Mouse (Mus musculus) lung, postnatal 0 days (tissue): ENCODE data around the gene Lpp. TPM values are rescaled to one million over a fixed set of nuclear protein-coding genes. Genes with fewer than 3 reads are reported as not detected.

Source experiments
- ATAC-seq: fragments of 200-750 bp; cut with Nextera tagmentation; 2 replicates; pipeline ENCODE4 v1.8.0; 2017; ENCODE audit warnings: moderate library complexity
- DNase-seq: peaks from one replicate; pipeline ENCODE4 v3.0.0-alpha.2; 2016; ENCODE audit warnings: low spot score
- H3K27ac ChIP-seq: fragments of 300-500 bp; sonication (generic); 2 replicates; pipeline ENCODE4 v1.5.1; 2014; ENCODE audit warnings: antibody characterized with exemption, mild to moderate bottlenecking, low read length, mixed read lengths
- H3K27me3 ChIP-seq: fragments of 300-500 bp; sonication (generic); replicated peaks from 2 replicates; pipeline ENCODE4 v1.6.1; 2014; ENCODE audit warnings: low read length, mixed read lengths; ENCODE audit not compliant: insufficient read depth
- H3K36me3 ChIP-seq: fragments of 300-500 bp; sonication (generic); 2 replicates; pipeline ENCODE4 v1.6.1; 2014; ENCODE audit warnings: low read length, mixed read lengths; ENCODE audit not compliant: insufficient read depth
- H3K4me1 ChIP-seq: fragments of 300-500 bp; sonication (generic); 2 replicates; pipeline ENCODE4 v1.6.1; 2014; ENCODE audit warnings: antibody characterized with exemption, low read depth, low read length, mixed read lengths; ENCODE audit not compliant: insufficient read depth
- H3K4me2 ChIP-seq: fragments of 300-500 bp; sonication (generic); replicated peaks from 2 replicates; pipeline ENCODE4 v1.6.1; 2014; ENCODE audit warnings: low read depth, mild to moderate bottlenecking, low read length, moderate library complexity, mixed read lengths
- H3K4me3 ChIP-seq: fragments of 300-500 bp; sonication (generic); 2 replicates; pipeline ENCODE4 v1.5.1; 2014; ENCODE audit warnings: low read depth, low read length
- H3K9ac ChIP-seq: fragments of 300-500 bp; sonication (generic); replicated peaks from 2 replicates; pipeline ENCODE4 v1.6.1; 2014; ENCODE audit warnings: low read depth, mild to moderate bottlenecking
- H3K9me3 ChIP-seq: fragments of 300-500 bp; sonication (generic); 2 replicates; pipeline ENCODE4 v1.6.1; 2016; ENCODE audit warnings: low read length, mixed read lengths
- CTCF ChIP-seq: IDR thresholded peaks from 2 replicates; pipeline ENCODE4 v1.5.1; 2016; ENCODE audit warnings: antibody characterized with exemption, mild to moderate bottlenecking
- EP300 ChIP-seq: IDR thresholded peaks from 2 replicates; pipeline ENCODE4 v1.6.1; 2016; ENCODE audit warnings: antibody characterized with exemption, mild to moderate bottlenecking, control low read depth
- WGBS: fragments of 180-500 bp; shearing (Covaris S2); extraction: QIAGEN DNeasy Blood & Tissue Kit; methylation state at CpG from one replicate; pipeline ENCODE4 v1.1.7; 2014; 5-methylcytosine and 5-hydroxymethylcytosine counted together
- polyA plus RNA-seq: library from polyadenylated mRNA; unstranded; fragments of >200 nt; fragmentation: Nextera tagmentation; extraction: Ambion mirVana; gene quantifications from 2 replicates; pipeline ENCODE4 v1.2.1, GENCODE M21; 2015

Lpp gene
- polyA plus RNA-seq, 1 experiment from 2014 or later: 36.8 TPM

DNA sequence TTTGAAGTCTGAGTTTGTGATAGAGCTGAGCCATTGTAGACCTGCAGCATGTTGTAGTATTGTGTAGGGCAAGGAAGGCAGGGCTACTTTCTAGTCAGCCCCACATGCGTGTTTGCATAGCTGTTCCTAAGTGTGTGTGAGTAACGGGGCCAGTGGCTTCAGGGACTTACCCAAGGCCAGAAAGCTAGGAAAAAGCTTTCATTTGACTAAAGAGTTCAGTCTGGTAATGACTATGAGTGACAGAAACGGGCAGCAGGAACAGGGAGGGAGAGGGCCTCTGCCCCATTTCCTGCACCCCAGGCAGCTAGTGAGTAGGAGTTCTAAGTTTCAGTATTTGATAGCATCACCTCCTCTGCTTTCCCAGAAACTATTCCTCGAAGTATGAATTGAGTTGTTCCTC, 113.4 kb downstream of the Lpp start:
- TF ChIP-seq CTCF (no peak), EP300 (no peak)
- no peaks in the 10 kb centered on the region; the same call in 1 of the 2 replicates for H3K4me1 ChIP-seq
- H3K9ac ChIP-seq: no peak overlapping the region
- no peak overlapping the region for H3K4me3 ChIP-seq
- H3K36me3 ChIP-seq: no peaks in the 10 kb centered on the region
- DNase-seq (no peak), ATAC-seq (no peak)
- no peak overlapping the region for H3K27ac ChIP-seq
- WGBS: 48% methylated on average over 4 of the region's 4 CpGs
- H3K27me3 ChIP-seq: no peaks in the 10 kb centered on the region
- no peaks in the 10 kb centered on the region for H3K9me3 ChIP-seq
- H3K4me2 ChIP-seq: no peak overlapping the region

DNA sequence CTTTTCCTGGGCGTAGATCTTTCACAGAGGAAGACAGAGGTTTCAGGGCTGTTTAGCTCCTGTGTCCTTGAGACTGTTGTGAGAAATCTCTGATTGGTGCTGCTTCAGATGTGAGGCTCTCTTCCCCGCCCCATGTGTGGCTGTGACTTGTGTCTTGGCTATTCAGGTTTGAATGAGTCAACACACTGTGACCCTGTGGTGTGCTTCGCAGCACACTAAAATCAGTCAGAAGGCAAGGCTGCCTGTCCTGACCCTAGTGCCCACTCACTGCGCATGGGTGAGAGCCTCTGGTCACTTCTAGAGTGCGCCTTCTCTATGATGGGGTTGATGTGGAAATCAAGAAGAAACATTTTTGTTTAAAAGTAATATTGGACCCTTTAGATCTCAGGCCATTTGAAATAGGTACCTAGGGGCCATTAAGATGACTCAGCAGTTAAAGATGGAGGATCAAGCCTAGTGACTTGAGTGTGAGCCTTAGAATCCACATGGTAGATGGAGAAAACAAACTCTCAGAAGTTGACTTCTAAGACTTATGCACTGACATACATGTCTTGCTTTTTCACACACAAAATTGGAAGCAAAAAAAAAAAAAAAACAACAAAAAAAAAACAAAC, 114.7 kb downstream of the Lpp start:
- Histone ChIP-seq H3K9ac (no peak overlapping the region), H3K36me3 (no peaks in the 10 kb centered on the region), H3K4me1 (no peaks in the 10 kb centered on the region; the same call in 1 of the 2 replicates), H3K9me3 (no peaks in the 10 kb centered on the region), H3K4me3 (no peak overlapping the region), H3K27me3 (no peaks in the 10 kb centered on the region), H3K4me2 (no peak overlapping the region), H3K27ac (no peak overlapping the region)
- no peak for DNase-seq
- 90% methylated on average over 5 of the region's 5 CpGs for WGBS
- no peak for TF ChIP-seq CTCF
- 0 out of 2 replicates have a peak, but pooled peaks have one; percentile 12 for ATAC-seq

DNA sequence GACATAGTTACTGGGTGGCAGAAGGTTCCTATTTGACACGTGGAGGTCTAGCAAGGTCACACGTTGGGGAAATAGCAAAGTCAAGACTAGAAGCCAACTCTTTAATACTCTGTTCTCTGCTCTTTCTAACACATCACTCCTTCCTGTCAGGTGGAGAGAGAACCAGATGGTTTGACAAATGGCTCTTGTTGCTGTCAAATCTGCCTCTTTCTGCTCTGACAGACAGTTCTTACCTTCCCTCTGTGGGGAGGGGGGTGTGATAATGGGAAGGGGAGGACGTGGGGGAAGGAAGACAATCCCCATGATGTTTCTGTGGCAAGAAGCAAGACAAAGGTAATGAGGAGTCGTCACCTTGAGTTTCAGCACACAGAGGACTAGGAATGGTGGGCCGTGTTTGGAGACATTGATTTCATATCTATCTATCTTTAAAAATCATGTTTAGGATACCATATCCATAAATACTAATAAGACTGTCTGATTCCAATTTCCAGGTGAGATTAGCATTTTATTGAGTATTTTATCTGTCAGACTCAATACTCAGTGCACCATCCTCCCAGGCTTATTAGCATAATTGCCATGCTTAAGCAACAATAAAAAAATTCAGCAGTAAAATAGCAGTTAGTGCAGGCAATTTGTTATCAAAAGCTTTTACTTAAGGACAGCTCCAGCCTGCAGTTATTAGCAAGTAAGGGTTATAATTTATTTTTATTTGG, 115.9 kb downstream of the Lpp start:
- ATAC-seq (no peak), DNase-seq (no peak)
- 70% methylated on average over 5 of the region's 5 CpGs for WGBS
- Histone ChIP-seq H3K36me3 (no peaks in the 10 kb centered on the region), H3K4me2 (no peak overlapping the region), H3K9ac (no peak overlapping the region), H3K4me1 (no peaks in the 10 kb centered on the region; the same call in 1 of the 2 replicates), H3K27me3 (no peaks in the 10 kb centered on the region), H3K9me3 (no peaks in the 10 kb centered on the region), H3K27ac (no peak overlapping the region), H3K4me3 (no peak overlapping the region)
- TF ChIP-seq EP300: no peak
- no peak for TF ChIP-seq CTCF

DNA sequence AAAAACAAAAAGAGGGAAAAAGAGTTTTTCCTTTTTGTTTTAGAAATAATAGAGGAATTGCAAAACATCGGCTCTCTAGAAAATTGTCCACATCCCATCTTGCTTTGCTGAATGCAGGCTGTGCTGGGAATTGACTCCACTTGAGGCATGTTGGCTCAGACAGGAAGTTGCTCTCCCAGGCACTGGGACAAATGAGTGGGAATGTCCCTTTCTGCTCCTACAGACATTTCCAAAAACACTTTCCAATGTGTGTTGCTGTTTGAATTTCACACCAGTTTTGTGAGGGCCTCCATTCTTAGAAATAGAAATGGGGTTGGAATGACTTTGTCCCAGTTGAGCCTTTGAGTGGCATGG, 116.5 kb downstream of the Lpp start:
- DNase-seq: peak; percentile 37
- H3K9me3 ChIP-seq: no peaks in the 10 kb centered on the region
- H3K4me3 ChIP-seq: no peak overlapping the region
- no peak overlapping the region for H3K27ac ChIP-seq
- H3K27me3 ChIP-seq: no peaks in the 10 kb centered on the region
- WGBS: 62% methylated on average over 1 of the region's 1 CpGs
- H3K4me2 ChIP-seq: no peak overlapping the region
- no peaks in the 10 kb centered on the region; the same call in 1 of the 2 replicates for H3K4me1 ChIP-seq
- no peak overlapping the region for H3K9ac ChIP-seq
- no peaks in the 10 kb centered on the region for H3K36me3 ChIP-seq
- no peak for ATAC-seq
- no peak for TF ChIP-seq CTCF
- no peak for TF ChIP-seq EP300

DNA sequence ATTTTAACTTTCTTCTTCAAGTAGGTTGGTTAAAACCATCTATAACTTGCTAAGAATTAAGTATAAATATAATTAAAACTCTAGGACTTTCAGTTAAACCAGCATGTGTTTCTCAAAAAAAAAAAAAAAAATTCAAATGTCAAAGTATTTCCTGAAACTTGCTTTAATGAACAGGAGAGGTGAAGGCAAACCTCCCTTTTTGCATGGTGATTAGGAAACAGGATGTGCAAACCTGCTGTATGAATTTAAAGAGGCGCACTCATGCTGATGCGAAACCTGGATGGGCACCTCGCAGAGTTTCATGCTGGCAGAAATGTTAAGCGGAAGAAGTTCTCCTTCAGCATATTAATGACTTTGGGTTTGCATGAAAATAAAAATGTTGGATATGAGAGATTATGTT, 119.9 kb downstream of the Lpp start:
- Histone ChIP-seq H3K27me3 (no peaks in the 10 kb centered on the region), H3K27ac (no peak overlapping the region), H3K36me3 (no peaks in the 10 kb centered on the region), H3K4me1 (peaks cover 24% of the 10 kb centered on the region; the same call in 1 of the 2 replicates), H3K4me2 (no peak overlapping the region), H3K9ac (no peak overlapping the region), H3K9me3 (no peaks in the 10 kb centered on the region), H3K4me3 (no peak overlapping the region)
- no peak for ATAC-seq
- TF ChIP-seq EP300 (no peak), CTCF (no peak)
- no peak for DNase-seq
- WGBS: 94% methylated on average over 4 of the region's 4 CpGs

DNA sequence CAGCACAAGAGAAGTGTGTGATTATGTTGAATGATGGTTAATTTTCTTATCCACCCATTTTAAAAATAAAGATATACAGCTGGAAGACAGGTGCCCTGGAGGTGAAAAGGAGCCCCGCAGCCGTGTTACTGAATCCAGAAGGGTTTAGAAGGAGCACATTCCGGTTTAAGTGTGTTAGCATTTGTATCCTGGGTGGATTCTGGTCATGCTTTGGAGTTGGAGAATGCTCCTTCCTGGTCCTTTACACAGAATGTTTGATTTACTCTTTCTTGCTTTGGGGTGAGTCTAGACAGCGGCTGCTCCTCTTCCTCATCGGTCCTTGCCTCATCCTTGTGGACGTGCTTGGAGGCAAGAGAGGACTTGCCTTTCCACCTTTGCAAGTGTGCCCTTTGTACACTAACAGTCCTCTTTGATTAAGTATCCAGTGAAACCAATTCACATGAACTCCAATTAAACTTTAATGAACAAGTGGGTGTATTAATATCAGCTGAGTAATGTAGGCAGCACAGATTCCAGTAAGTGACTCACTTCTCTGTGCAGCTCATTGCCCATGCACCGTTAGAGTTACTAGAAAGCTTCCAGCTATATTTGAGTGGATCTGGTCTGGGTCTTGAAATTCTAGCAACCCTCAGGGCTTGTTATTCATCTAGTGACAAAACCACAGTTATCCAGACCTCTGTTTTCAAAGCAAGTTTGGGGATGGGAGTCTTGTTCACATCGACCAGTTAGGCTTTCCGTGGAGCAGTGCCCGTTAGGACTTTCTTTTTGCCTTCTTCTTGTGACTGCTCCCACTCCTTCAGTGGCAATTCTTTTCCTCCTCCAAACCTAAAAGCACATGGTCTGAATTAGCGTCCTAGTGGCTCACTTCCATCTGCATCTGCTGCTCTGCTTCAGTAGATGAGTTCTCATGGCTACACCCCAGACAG, 121.8 kb downstream of the Lpp start:
- H3K9me3 ChIP-seq: no peaks in the 10 kb centered on the region

More for the DNA sequence above, 121.8 kb downstream of the Lpp start:
- Histone ChIP-seq H3K36me3 (no peaks in the 10 kb centered on the region), H3K9ac (no peak overlapping the region), H3K27ac (no peak overlapping the region), H3K4me2 (no peak overlapping the region), H3K4me3 (no peak overlapping the region), H3K27me3 (no peaks in the 10 kb centered on the region), H3K4me1 (peaks cover 27% of the 10 kb centered on the region; the same call in 1 of the 2 replicates)
- TF ChIP-seq EP300 (no peak), CTCF (no peak)
- DNase-seq: no peak
- no peak for ATAC-seq
- 72% methylated on average over 11 of the region's 11 CpGs for WGBS
